23 mouse cellular contexts compared by ENCODE assay signal in the genomic region with DNA sequence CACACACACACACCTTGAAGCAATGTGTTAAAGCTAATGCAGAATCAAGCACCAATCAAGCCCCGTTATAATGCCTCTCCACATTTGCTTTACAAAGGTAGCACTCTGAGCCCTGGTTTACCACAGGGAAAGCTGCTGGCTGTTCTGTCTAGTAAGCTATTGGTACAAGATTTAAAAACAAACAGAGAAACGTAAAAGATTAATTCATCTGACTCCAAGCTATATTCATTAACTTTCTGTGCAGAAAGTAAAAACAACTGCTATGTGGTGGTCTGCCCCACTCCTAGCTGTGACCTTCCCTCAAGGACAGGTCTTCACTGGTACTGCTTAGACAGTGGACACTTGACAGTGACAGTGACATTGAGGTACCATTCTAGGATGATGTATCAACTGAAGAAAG.
DNase-seq lines count a peak whose midpoint lies in the region; ATAC-seq and TF ChIP-seq lines count a peak whose summit lies in the region.
"Had no signal": no experiment of that assay in that cellular context is flagged by ENCODE, and none has a peak within 500 bp of the region (broad histone marks: within the 10 kb centered on the region; RNA-seq: fewer than 3 reads in every experiment).

No protein-coding gene starts in this region.

- no peak overlapping the region for H3K9ac ChIP-seq in kidney, embryonic 15.5 days
- no peak overlapping the region for H3K9ac ChIP-seq in kidney, postnatal 0 days (ENCODE audit: low read depth, low read length)
- no peak overlapping the region for H3K9ac ChIP-seq in liver, postnatal 0 days (replicated peaks)
- H3K9ac ChIP-seq: forebrain, embryonic 13.5 days; hindbrain, embryonic 13.5 days had no signal

- H3K4me3 ChIP-seq in kidney, embryonic 15.5 days (replicated peaks), result no peak overlapping the region
- no peak overlapping the region for H3K4me3 ChIP-seq in kidney, postnatal 0 days (replicated peaks; ENCODE audit: low read depth, low read length)
- no peak overlapping the region for H3K4me3 ChIP-seq in liver, postnatal 0 days (ENCODE audit: low read depth, low read length)
- H3K4me3 ChIP-seq: forebrain, embryonic 10.5 days; forebrain, embryonic 13.5 days; hindbrain, embryonic 10.5 days; hindbrain, embryonic 13.5 days had no signal

- no peak; the same call in 1 of the 2 replicates for ATAC-seq in kidney, embryonic 15.5 days (replicated peaks; ENCODE audit: low FRiP score)
- ATAC-seq in kidney, postnatal 0 days (replicated peaks; ENCODE audit: low FRiP score, low read depth), result peak; percentile 57
- ATAC-seq in liver, postnatal 0 days, result no peak
- ATAC-seq: activated CD4-positive, CD25-positive, alpha-beta regulatory T cell, adult 4 months; forebrain, embryonic 13.5 days; forebrain, embryonic 16.5 days; hindbrain, embryonic 16.5 days had no signal

- no peaks in the 10 kb centered on the region for H3K27me3 ChIP-seq in kidney, embryonic 15.5 days
- H3K27me3 ChIP-seq in kidney, postnatal 0 days (ENCODE audit: insufficient read depth, low read length), result no peaks in the 10 kb centered on the region
- H3K27me3 ChIP-seq in liver, postnatal 0 days (ENCODE audit: insufficient read depth, low read length), result no peaks in the 10 kb centered on the region
- H3K27me3 ChIP-seq: forebrain, embryonic 13.5 days; hindbrain, embryonic 13.5 days had no signal

- peaks cover 9% of the 10 kb centered on the region; the same call in 1 of the 2 replicates for H3K4me1 ChIP-seq in kidney, embryonic 15.5 days
- H3K4me1 ChIP-seq in kidney, postnatal 0 days (replicated peaks; ENCODE audit: insufficient read depth, low read length), result peaks cover 12% of the 10 kb centered on the region; the same call in 1 of the 2 replicates
- no peaks in the 10 kb centered on the region for H3K4me1 ChIP-seq in liver, postnatal 0 days (ENCODE audit: insufficient read depth)
- H3K4me1 ChIP-seq: forebrain, embryonic 10.5 days; forebrain, embryonic 13.5 days; hindbrain, embryonic 10.5 days; hindbrain, embryonic 13.5 days had no signal

- H3K36me3 ChIP-seq in kidney, embryonic 15.5 days, result no peaks in the 10 kb centered on the region
- no peaks in the 10 kb centered on the region for H3K36me3 ChIP-seq in kidney, postnatal 0 days (ENCODE audit: insufficient read depth, low read length)
- H3K36me3 ChIP-seq in liver, postnatal 0 days (replicated peaks; ENCODE audit: insufficient read depth, low read length), result no peaks in the 10 kb centered on the region
- H3K36me3 ChIP-seq: forebrain, embryonic 10.5 days; hindbrain, embryonic 10.5 days; hindbrain, embryonic 13.5 days had no signal

- 71% methylated on average over 2 of the region's 2 CpGs for WGBS in kidney, embryonic 15.5 days
- WGBS in kidney, postnatal 0 days, result 76% methylated on average over 2 of the region's 2 CpGs
- 63% methylated on average over 2 of the region's 2 CpGs for WGBS in liver, postnatal 0 days (ENCODE audit: insufficient replicate concordance)

- H3K4me2 ChIP-seq in kidney, embryonic 15.5 days, result no peak overlapping the region
- H3K4me2 ChIP-seq in kidney, postnatal 0 days (ENCODE audit: low read length), result no peak overlapping the region
- no peak overlapping the region for H3K4me2 ChIP-seq in liver, postnatal 0 days (ENCODE audit: low read depth, low read length)
- H3K4me2 ChIP-seq: forebrain, embryonic 13.5 days; heart, embryonic 11.5 days; hindbrain, embryonic 13.5 days had no signal

- peak; percentile 46 to 66 for DNase-seq in kidney, adult 8-10 months
- peak; percentile 28 for DNase-seq in kidney, postnatal 0 days (ENCODE audit: low spot score)
- peak; percentile 51 to 58 for DNase-seq in kidney, postnatal 25 days
- DNase-seq in liver, postnatal 0 days, result no peak
- DNase-seq in adipocyte (ENCODE audit: low spot score), result no peak
- DNase-seq: adrenal gland, postnatal 10 days; adrenal gland, postnatal 36 days; cerebellum, adult 18-20 months; cerebellum, adult 9-10 months; cerebellum, postnatal 14 days; gastrocnemius, postnatal 10 days; gastrocnemius, postnatal 36 days; heart, adult 11 months; heart, postnatal 36 days had no signal

- no peak for TF ChIP-seq EP300 in liver, postnatal 0 days (IDR thresholded peaks at IDR 0.05; ENCODE audit: low read depth)

- no peak for TF ChIP-seq CTCF in kidney, postnatal 0 days (IDR thresholded peaks at IDR 0.05; ENCODE audit: low read depth)
- TF ChIP-seq CTCF in liver, postnatal 0 days (IDR thresholded peaks at IDR 0.05; ENCODE audit: low read depth), result no peak

- no peak overlapping the region for H3K27ac ChIP-seq in kidney, embryonic 15.5 days
- peak overlapping the region; percentile 60; the same call in 1 of the 2 replicates for H3K27ac ChIP-seq in kidney, postnatal 0 days
- H3K27ac ChIP-seq in liver, postnatal 0 days (ENCODE audit: low read depth), result no peak overlapping the region
- H3K27ac ChIP-seq: forebrain, embryonic 10.5 days; forebrain, embryonic 13.5 days; hindbrain, embryonic 10.5 days; hindbrain, embryonic 13.5 days had no signal

- H3K9me3 ChIP-seq in kidney, embryonic 15.5 days (replicated peaks), result 0 out of 2 replicates have a peak, but pooled peaks cover 2% of the 10 kb centered on the region
- H3K9me3 ChIP-seq in kidney, postnatal 0 days (replicated peaks; ENCODE audit: low read length), result no peaks in the 10 kb centered on the region
- H3K9me3 ChIP-seq in liver, postnatal 0 days (ENCODE audit: low read length), result no peaks in the 10 kb centered on the region
- H3K9me3 ChIP-seq: forebrain, embryonic 10.5 days; forebrain, embryonic 13.5 days; hindbrain, embryonic 10.5 days; hindbrain, embryonic 13.5 days had no signal

Comparison
In these comparisons a context has a peak if more than half of its experiments do, and no peak if none do; other contexts are left out.
1. DNase-seq: peak in kidney, adult 8-10 months (2 of 2), kidney, postnatal 0 days (single experiment) and kidney, postnatal 25 days (2 of 2); none in liver, postnatal 0 days (single experiment) and adipocyte (single experiment).